Mouse (Mus musculus) neural tube, embryonic 10.5 days (tissue): ENCODE results near the gene Fam78b.

Source experiments
- DNase-seq: peaks from one replicate; pipeline ENCODE4 v3.0.0-alpha.2; 2017; ENCODE audit warnings: low spot score; ENCODE audit errors: extremely low spot score

Fam78b gene

GRCm38 (mm10) chr1:167093551-167093950 is 92.3 kb downstream of the Fam78b start:
- DNase-seq, result no peak

- DNase-seq, result no peak
Observed at GRCm38 (mm10) chr1:167094589-167095148, 93.5 kb downstream of the Fam78b start.

GRCm38 (mm10) chr1:167098741-167099140 is 97.5 kb downstream of the Fam78b start:
- DNase-seq, result no peak

- DNase-seq, result no peak
Observed at GRCm38 (mm10) chr1:167102046-167102445, 100.8 kb downstream of the Fam78b start.

- DNase-seq, result no peak
Observed at GRCm38 (mm10) chr1:167102566-167102965, 101.3 kb downstream of the Fam78b start.

GRCm38 (mm10) chr1:167104956-167105626 is 103.9 kb downstream of the Fam78b start:
- DNase-seq, result no peak

GRCm38 (mm10) chr1:167105916-167106315 is 104.7 kb downstream of the Fam78b start:
- DNase-seq, result no peak

GRCm38 (mm10) chr1:167108973-167109509 is 107.8 kb downstream of the Fam78b start:
- no peak for DNase-seq

GRCm38 (mm10) chr1:167114363-167115050 is 113.3 kb downstream of the Fam78b start:
- no peak for DNase-seq

GRCm38 (mm10) chr1:167115121-167115520 is 113.9 kb downstream of the Fam78b start:
- no peak for DNase-seq

- DNase-seq, result no peak
Observed at GRCm38 (mm10) chr1:167116733-167117132, 115.5 kb downstream of the Fam78b start.

GRCm38 (mm10) chr1:167118971-167119370 is 117.8 kb downstream of the Fam78b start:
- no peak for DNase-seq

- no peak for DNase-seq
Observed at GRCm38 (mm10) chr1:167119439-167119838, 118.2 kb downstream of the Fam78b start.

- no peak for DNase-seq
Observed at GRCm38 (mm10) chr1:167122436-167122835, 121.2 kb downstream of the Fam78b start.

- no peak for DNase-seq
Observed at GRCm38 (mm10) chr1:167123551-167123950, 122.3 kb downstream of the Fam78b start.

GRCm38 (mm10) chr1:167125870-167126269 is 124.7 kb downstream of the Fam78b start:
- no peak for DNase-seq

- DNase-seq, result no peak
Observed at GRCm38 (mm10) chr1:167126292-167126691, 125.1 kb downstream of the Fam78b start.

GRCm38 (mm10) chr1:167135748-167136147 is 134.5 kb downstream of the Fam78b start:
- no peak for DNase-seq
